Mouse (Mus musculus): Measurements from ENCODE around the gene Morc1. TPM values are rescaled to one million over a fixed set of nuclear protein-coding genes. Genes with fewer than 3 reads are reported as not detected.

The Morc1 gene
- under 1 TPM in 1 of 2 experiments, not detected in 1; 0.64 TPM for polyA plus RNA-seq (2017; shearing (Covaris generic))

DNA sequence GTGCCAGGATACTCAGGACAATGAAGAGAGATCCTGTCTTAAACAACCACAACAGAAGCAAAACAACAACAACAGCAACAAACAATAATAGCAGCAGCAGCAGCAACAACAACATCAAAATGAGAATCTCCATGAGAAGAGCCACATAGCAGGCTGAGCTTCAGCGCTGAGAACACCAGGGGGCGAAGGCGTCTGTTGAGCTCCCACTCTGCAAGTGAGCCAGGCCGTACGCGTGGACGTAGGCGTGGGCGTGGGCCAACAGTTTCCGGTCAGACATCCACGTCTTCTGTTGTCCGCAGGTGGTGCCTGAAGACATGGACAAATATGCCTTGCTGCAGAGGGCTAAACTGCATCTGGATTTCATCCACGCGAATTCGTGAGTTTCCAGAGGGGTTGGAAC, at the start of gene Morc1:
Morc1 (plus strand) TSS at position 211 of the 400 bp plus-strand sequence.

DNA sequence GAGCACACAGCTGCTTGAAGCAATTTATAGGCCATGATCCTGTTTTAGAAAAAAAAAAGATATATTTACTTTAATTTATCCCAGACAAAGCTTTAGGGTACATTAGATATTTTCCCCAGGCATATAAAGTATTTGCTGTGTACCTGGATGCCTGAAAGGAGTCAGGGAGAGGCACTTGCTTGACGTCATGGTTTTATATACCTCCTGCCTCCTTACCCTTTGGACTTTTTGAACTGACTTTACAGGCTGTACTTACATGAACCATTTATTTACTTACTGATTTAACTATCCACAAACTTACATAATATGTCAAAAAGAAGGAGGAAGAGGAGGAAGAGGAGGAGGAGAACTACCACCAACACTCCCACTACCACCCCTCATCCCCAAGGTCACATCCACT, 18.8 kb upstream of the Morc1 start, which contains the start of gene Gm5485:
Gm5485 (minus strand) TSS at position 171 of the 400 bp plus-strand sequence.

Other genes with a start within 250 kb of the Morc1 start
- gene Dppa4, start 147.5 kb upstream of the Morc1 start, polyA plus RNA-seq (2017; shearing (Covaris generic)), result under 1 TPM in 1 of 2 experiments, not detected in 1; 0.33 TPM
- not detected for gene Dppa2, start 127.3 kb upstream of the Morc1 start, polyA plus RNA-seq (2017; shearing (Covaris generic))
- under 1 TPM in 1 of 2 experiments, not detected in 1; 0.38 TPM for gene Gm5485, start 18.8 kb upstream of the Morc1 start, polyA plus RNA-seq (2017; shearing (Covaris generic))